Mouse (Mus musculus): ENCODE measurements around the gene Pde6g.

Gene Pde6g

GRCm38 (mm10) chr11:120467051-120467735, 13.9 kb upstream of the Pde6g start, which contains the start of gene Arl16:
Gene Arl16 (minus strand): TSS chr11:120467607.
- DNase-seq, result peak; percentile 97

DNA sequence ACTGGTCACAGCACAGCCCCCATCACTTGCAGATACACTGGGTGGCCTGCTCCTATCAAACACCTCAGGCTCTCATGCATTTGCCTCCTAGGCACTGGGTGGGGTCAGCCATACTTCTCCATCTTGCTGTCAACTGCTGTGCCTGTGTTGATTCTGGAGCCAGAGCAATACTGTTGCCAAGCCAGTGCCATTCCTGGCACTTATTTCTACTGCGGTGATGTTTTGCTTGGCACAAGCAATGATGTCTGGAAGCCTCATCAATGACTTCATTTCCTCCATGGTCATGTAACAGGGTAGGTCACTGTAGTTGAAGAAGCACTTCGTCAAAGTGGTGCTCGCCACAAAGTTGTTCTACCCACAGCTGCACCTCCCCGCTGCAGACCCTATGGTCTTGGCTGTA, 12.2 kb upstream of the Pde6g start:
- DNase-seq, result no peak

- DNase-seq, result no peak
These were observed 11.1 kb upstream of the Pde6g start for GRCm38 (mm10) chr11:120464365-120464764.

DNA sequence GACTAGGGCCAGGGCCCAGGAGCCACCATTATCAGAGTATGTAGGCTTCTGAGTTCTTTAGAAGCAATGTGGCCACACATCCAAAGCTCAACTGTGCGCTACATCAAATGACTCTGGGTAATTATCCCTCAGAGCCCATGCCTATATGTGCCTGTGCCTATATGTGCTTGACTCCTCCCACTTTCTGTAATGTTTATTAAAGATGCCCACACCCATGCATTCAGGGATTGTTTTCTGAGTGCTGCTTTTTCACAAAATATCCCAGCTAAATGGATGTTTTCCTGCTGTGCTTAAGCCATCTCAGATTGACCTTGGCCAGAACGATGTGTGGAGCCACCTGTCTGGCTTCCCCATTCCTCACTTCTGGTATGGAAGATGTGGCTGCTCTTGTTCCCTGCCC, 10.2 kb upstream of the Pde6g start:
- DNase-seq, result no peak

GRCm38 (mm10) chr11:120458847-120459597, 5.7 kb upstream of the Pde6g start:
- no peak for DNase-seq

DNA sequence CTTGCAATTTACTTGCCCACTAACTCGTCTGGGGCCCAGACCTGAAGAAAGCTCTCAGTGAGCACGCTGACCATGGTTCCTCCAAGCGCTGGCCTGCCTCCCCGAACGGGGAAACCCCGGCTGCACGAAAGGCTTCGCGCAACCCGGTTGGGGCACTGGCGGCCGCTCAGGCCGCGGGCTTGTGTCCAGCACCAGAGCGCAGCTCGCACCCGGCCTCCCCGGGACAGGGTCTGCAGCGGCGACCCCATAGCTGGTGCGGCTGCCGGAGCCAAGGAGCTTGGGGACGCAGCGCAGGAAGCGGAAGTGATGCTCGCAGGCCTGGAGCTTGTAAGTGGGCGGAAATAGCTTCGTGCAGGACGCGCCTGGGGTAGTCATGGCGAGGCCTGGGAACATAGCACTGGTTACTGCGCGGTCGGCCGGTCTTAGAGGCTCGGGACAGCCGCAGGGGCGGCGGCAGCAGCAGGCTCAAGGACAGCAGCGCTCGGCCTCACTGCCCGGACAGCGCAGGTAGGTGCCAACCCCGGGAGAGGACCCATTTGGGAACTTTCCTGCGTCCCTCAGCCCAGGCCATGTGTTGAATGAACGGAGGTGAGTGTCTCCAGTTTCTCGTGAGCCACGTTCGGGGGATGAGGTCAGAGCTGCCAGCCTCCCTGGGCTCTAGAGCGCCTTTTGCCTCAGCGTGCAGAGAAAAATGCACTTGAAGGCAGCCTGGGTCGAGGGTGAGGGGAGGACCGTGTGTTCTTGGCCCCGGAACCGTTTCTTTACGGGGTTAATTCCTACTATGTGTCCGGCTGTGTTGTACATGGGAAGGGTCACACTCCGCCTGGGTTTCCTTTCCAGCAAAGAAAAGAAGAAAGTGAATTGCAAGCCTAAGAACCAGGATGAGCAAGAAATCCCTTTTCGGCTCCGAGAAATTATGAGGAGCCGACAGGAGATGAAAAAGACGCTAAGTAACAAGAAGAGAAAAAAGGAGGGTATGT, 4.8 kb upstream of the Pde6g start, which contains the start of the genes Oxld1 and Ccdc137:
Gene Oxld1, minus strand, starts transcription at position 297 of the 980 bp plus-strand sequence.
Gene Ccdc137, plus strand, starts transcription at position 344 of the 980 bp plus-strand sequence.
- peak; percentile 76 for DNase-seq

DNA sequence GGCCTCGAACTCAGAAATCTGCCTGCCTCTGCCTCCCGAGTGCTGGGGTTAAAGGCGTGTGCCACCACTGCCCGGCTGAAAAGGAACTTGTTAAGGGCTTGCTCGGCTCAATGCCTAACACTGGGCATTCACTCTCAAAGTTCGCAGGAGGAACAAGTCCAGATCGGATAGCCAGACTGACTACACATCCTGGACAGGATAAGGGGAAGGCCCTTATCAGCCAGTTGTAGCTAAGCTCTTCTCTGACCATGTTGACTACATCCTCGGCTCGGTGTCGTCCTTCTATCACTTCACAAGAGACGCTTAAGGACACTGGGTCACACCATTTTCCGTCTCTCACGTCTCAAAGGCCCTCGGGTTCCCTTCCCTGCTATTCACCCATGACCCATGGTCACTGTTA, 4.1 kb upstream of the Pde6g start:
- DNase-seq, result no peak

DNA sequence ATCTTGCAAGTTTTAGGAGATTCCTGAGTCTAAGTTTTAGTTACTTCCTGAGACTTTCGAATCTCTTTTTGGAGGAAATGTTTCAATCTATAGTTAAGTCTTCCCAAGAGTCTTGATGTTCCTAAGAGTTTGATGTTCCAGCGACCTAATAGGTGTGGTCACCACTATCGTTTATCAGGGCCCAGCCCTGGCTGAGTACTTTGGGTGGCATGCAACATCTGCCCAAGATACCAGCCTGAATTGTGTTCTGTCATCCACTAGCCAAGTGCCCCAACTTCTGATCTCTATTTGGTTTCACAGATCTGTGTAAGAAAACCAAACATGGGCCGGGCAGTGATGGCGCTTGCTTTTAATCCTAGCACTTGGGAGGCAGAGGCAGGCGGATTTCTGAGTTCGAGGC, 2.1 kb upstream of the Pde6g start:
- no peak for DNase-seq

- no peak for DNase-seq
These were observed 1.7 kb upstream of the Pde6g start for GRCm38 (mm10) chr11:120454965-120455364.

DNA sequence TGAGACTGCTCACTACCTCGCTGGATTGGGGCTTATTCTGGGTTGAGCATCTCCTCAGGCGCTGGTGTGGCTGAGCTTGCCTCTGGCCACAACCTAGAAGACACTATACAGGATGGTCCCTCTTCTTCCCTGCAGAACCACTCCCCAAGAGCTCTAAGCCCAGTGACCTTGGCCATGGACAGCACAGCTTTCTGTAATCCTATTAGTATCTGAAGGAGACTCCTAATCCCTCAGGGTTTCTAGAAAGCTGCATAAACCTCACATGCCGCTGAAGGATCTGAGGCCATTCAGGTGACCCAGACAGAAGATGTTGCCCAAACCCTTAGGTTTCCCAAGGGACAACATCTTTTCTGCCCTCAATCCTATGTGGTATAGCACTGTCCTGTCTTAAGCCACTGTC, 1.1 kb downstream of the Pde6g start:
- no peak for DNase-seq

DNA sequence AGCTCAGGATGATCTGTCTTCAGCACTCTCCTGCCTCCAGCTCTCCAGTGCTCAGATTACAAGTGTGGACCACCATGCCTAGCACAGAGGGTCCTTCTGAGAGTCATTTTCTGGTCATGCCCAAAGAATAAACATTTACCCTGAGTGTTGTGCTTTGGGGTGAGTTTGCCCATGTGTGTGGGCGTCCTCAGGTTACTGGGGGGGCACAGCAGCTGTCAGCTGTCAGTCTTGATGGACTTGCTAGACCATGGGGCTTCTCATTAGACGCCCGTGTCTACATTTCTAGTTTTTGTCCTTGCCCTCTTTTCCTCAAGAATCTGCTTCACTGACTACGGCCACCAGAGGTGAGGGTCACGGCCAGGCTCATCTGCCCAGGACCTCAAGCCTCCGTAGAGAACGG, 6.1 kb downstream of the Pde6g start:
- no peak for DNase-seq

- no peak for DNase-seq
These were observed 7.8 kb downstream of the Pde6g start for GRCm38 (mm10) chr11:120445475-120445874.

DNA sequence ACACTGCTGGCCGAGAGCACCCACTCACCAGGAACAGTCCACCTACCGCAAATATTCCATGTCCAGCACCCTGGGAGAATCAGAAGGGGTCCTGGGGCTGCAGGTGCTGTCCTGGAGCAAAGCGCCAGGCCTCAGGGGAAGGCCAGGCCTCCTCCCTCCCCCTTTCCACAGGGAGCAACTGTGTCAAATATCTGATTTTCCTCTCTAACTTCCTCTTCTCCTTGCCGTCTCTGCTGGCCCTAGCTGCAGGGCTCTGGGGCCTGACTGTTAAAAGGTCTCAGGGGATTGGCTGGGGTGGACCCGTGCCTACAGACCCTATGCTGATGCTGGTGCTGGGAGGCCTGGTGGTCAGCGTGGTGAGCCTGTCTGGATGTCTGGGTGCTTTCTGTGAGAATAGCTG, 9.2 kb downstream of the Pde6g start:
- DNase-seq, result no peak

- no peak for DNase-seq
These were observed 10.5 kb downstream of the Pde6g start for GRCm38 (mm10) chr11:120442765-120443280.

DNA sequence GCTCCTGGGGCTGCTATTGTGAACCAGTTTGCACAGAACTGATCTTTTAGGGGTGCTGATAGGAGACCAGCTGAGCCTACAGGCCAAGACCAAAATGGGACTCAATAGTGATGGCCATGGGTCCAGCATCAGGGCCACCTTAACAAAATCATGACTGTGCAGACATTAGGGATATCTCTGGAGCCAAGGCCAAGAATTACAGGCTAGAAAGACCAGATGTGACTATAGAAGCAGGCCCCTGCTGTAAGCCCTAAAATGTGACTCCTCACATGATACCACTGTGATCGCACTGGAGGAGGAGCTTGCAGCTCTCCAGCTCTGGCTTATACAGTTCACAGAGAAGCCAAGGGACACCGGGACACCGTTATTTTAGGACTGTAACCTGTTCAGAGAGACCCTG, 11.0 kb downstream of the Pde6g start, which contains the start of gene Tspan10:
Gene Tspan10, plus strand, starts transcription at position 301 of the 400 bp plus-strand sequence.
- no peak for DNase-seq

GRCm38 (mm10) chr11:120437857-120438385, 15.4 kb downstream of the Pde6g start:
- no peak for DNase-seq

GRCm38 (mm10) chr11:120437152-120437856, 16.0 kb downstream of the Pde6g start, which contains the start of gene Nploc4:
Gene Nploc4 (minus strand): TSS chr11:120437708.
- peak; percentile 73 for DNase-seq

DNA sequence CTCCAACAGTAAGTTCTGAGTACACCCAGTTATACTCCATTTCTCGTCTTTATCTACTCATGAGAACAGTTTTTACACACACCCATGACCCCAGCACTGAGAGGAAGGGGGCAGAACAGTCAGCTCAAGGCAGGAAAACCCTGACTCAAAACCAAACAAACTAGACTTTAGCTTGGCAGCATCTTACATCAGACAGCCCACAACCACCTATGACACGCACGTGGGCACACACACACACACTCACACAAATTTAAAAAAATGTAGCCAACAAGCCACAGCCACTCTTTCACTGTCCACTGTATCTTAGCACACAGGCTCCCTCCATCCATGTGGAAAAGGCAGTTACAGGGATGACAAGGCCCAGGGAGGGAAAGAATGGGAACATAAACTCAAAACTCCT, 26.6 kb downstream of the Pde6g start:
- DNase-seq, result no peak

DNA sequence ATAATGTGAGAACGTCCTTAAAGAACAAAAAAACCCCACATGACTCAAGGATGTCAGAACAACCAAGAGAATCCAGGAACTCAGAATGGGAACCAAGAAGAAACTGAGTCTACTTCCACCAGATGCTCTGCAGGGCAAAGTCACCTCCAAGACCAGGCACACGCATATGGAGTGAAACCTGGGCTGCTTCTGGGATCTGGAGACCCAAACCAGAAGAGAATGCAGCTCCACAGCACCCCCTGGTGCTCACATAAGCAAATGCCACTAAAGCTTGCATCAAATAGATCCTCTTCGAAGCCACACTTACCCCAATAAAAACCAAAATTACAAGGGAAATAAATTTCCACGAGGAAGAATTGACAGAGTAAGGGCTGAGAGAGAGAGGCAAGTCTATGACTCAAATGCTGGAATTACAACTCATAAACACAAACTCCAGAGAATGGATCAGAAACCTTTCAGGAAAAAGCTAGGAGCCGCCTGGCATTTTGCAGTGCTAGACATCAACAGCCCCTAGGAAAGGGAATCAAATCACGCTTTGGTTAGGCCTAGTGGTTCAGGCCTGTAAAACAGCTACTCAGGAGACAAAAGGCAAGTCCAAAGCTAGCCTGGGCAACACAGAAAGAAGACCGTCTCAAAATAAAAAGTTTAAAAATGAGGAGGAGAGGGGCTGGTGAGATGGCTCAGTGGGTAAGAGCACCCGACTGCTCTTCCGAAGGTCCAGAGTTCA, 29.6 kb downstream of the Pde6g start:
- peak; percentile 41 for DNase-seq

DNA sequence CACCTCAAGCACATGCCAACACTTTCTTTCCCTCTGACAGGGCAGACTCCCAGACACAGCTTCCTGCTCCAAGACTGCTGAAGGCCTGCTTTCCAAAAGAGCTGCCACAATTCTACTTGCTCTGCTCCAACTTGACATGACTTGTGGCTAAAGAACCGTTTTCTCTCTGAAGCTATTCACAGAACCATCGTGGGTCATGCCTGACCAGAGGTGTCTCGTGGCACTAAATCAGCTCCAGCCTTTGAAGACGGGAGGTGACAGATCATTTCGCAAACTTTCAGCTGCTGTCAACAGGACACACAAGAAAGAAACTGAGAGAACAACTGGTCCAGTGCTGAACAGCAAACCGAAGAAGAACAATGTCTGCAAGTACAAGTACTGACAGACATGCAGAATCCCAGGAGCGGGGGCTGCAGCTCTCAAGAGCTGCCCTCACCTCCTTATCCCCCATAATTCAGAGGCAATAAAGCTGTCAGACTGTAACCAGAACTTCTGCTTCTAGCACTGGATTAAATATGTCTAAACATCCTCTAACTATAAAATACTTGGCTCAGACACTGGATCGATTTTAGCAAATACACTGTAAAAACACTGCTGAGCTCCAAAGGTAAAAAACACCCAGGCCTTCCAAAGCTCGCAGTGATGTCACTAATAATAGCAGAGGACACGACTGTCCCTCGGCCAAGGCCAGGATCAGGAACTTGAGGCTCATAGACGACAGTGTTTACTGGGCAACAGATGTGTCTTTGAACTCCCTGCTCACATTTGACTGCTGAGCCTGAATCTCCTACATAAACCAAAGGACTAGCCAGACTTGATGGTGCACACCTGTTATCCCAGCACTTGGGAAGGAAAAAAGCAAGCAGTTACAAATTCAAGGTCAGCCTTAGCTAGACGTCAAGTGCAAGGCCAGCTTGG, 30.4 kb downstream of the Pde6g start:
- DNase-seq, result no peak
